Mouse (Mus musculus) heart, embryonic 11.5 days (tissue): ENCODE data around the gene Slc35b2. TPM values are rescaled to one million over a fixed set of nuclear protein-coding genes. Genes with fewer than 3 reads are reported as not detected.

Source experiments
- ATAC-seq: fragments of 200-750 bp; cut with Nextera tagmentation; replicated peaks from 2 replicates; pipeline ENCODE4 v1.8.0; 2017; ENCODE audit warnings: moderate library complexity; ENCODE audit not compliant: insufficient number of reproducible peaks, low FRiP score, low TSS enrichment
- H3K27ac ChIP-seq: fragments of 300-500 bp; sonication (generic); 2 replicates; pipeline ENCODE4 v1.5.1; 2014; ENCODE audit warnings: mild to moderate bottlenecking, low read depth, low read length
- H3K27me3 ChIP-seq: fragments of 300-500 bp; sonication (generic); 2 replicates; pipeline ENCODE4 v1.6.1; 2014; ENCODE audit warnings: mild to moderate bottlenecking, low read length, mixed read lengths; ENCODE audit not compliant: control insufficient read depth, insufficient read depth
- H3K36me3 ChIP-seq: fragments of 300-500 bp; sonication (generic); 2 replicates; pipeline ENCODE4 v1.6.1; 2014; ENCODE audit warnings: mild to moderate bottlenecking, low read length, moderate library complexity, mixed read lengths; ENCODE audit not compliant: control insufficient read depth, insufficient read depth
- H3K4me1 ChIP-seq: fragments of 300-500 bp; sonication (generic); 2 replicates; pipeline ENCODE4 v1.6.1; 2014; ENCODE audit warnings: low read length; ENCODE audit not compliant: control insufficient read depth, insufficient read depth
- H3K4me2 ChIP-seq: fragments of 300-500 bp; sonication (generic); 2 replicates; pipeline ENCODE4 v1.6.1; 2014; ENCODE audit warnings: mild to moderate bottlenecking, moderate library complexity
- H3K4me3 ChIP-seq: fragments of 300-500 bp; sonication (generic); 2 replicates; pipeline ENCODE4 v1.5.1; 2014; ENCODE audit warnings: low read depth, low read length
- H3K9ac ChIP-seq: fragments of 300-500 bp; sonication (generic); 2 replicates; pipeline ENCODE4 v1.6.1; 2014; ENCODE audit warnings: mild to moderate bottlenecking, low read depth, low read length, moderate library complexity
- H3K9me3 ChIP-seq: fragments of 300-500 bp; sonication (generic); replicated peaks from 2 replicates; pipeline ENCODE4 v1.6.1; 2016; ENCODE audit warnings: low read length; ENCODE audit not compliant: control insufficient read depth
- WGBS: fragments of 180-500 bp; shearing (Covaris S2); extraction: QIAGEN DNeasy Blood & Tissue Kit; methylation state at CpG from one replicate; pipeline ENCODE4 v1.1.7; 2014; ENCODE audit not compliant: insufficient replicate concordance; 5-methylcytosine and 5-hydroxymethylcytosine counted together
- polyA plus RNA-seq: library from polyadenylated mRNA; unstranded; fragments of >200 nt; fragmentation: Nextera tagmentation; extraction: Ambion mirVana; gene quantifications from 2 replicates; pipeline ENCODE4 v1.2.1, GENCODE M21; 2014

The Slc35b2 gene
- polyA plus RNA-seq, 1 experiment from 2014 or later, result 87.2 TPM

DNA sequence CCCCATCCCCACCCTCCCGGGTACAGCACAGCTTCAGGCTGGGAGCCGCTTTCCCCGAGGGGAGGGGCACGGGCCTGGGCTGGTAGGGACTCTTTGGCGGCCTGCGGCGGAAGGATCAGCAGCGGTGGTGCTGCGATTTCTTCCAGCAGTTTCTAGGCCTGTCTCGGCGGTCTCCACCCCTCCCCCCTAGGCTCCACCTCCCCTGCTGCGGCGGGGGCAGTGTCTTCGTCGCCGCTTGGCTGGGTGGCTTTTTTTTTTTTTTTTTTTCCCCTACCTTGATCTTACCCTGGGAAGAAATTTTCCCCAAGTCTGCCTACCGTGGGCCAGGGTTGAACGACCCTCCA lies 10.1 kb downstream of the Slc35b2 start:
- peaks cover 27% of the 10 kb centered on the region for H3K36me3 ChIP-seq
- H3K9ac ChIP-seq, result peak overlapping the region; percentile 100
- peak overlapping the region; percentile 95 for H3K4me2 ChIP-seq
- H3K27me3 ChIP-seq, result no peaks in the 10 kb centered on the region
- under 1% methylated on average over 18 of the region's 18 CpGs for WGBS
- peak overlapping the region; percentile 100 for H3K4me3 ChIP-seq
- peak; percentile 77 for ATAC-seq
- peaks cover 23% of the 10 kb centered on the region for H3K4me1 ChIP-seq
- peak overlapping the region; percentile 99 for H3K27ac ChIP-seq
- H3K9me3 ChIP-seq, result no peaks in the 10 kb centered on the region

DNA sequence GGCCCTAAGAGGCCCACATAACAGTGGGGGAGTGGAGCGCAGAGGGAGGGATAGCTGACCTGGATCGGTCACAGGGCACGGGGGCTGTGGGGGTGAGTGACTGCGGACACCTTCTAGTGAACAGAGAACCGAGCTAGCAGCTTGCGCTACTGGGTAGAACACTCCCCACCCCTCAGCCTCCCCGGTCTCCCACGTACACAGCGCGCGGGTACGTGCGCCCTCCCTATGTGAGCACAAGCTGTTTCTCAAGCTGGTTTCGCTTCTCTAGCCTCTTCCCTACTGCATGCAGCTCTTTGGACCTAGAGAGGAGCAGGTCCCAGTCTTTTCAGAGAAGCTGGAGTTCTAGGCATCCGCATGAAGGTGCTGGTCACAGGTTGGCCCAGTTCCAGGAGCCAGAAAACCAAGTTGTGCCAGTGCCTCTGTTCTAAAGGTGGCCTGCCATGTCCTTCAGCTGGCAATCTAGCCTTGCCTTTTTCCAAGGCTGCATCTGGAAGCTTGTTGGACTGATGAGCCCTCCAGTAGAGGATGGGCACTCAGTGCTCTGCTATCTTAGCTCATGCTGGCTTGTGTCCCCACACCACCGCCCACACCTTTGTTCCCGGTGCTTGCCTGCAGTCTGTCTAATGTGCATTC lies 10.6 kb downstream of the Slc35b2 start:
- Histone ChIP-seq H3K27ac (peak overlapping the region; percentile 99), H3K4me1 (peaks cover 23% of the 10 kb centered on the region), H3K9ac (peak overlapping the region; percentile 100), H3K36me3 (peaks cover 22% of the 10 kb centered on the region), H3K9me3 (no peaks in the 10 kb centered on the region), H3K4me3 (peak overlapping the region; percentile 100), H3K4me2 (peak overlapping the region; percentile 95), H3K27me3 (no peaks in the 10 kb centered on the region)
- ATAC-seq, result peak; percentile 2; the same call in 1 of the 2 replicates
- 2% methylated on average over 17 of the region's 17 CpGs for WGBS

DNA sequence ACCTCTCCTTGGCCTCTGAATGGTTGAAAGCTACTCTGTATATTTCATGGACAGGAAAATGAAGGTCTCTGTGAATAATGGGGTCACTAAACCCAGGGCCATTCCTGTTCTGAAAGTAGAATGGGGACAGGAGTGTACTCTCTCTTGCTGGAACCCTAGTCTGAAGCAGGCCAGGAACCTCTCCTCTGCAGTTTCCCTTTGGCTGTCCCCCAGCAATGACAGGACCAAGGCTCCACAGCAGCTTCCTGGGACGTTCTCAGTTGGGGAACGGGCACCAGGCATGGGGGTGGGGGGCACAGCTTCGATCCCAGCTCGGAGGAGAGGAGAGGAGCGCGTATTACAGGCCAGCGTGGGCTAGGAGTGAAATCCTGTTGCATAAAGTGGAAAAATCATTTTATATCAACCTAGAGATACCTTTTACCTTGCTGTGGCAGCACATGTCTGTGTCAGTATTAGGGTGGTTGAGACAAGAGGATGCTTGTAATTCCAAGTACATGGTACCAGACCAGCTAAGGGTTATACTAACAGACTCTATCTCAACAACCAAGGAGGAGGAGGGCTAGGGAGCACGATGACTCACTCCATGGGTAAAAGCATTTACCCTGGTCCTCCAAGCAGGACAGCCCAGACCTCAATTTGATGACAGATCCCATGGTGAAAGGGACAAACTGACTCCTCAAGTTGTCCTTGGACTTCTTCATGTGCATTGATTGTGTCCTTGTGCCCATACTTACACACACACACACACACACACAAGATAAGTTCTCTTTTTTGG lies 11.6 kb downstream of the Slc35b2 start:
- peak overlapping the region; percentile 100; the same call in 1 of the 2 replicates for H3K9ac ChIP-seq
- H3K36me3 ChIP-seq, result peaks cover 12% of the 10 kb centered on the region
- no peak overlapping the region for H3K27ac ChIP-seq
- H3K9me3 ChIP-seq, result no peaks in the 10 kb centered on the region
- no peaks in the 10 kb centered on the region for H3K27me3 ChIP-seq
- H3K4me3 ChIP-seq, result no peak overlapping the region
- peak overlapping the region; percentile 8; the same call in 1 of the 2 replicates for H3K4me2 ChIP-seq
- no peak for ATAC-seq
- H3K4me1 ChIP-seq, result peaks cover 23% of the 10 kb centered on the region
- WGBS, result 92% methylated on average over 8 of the region's 8 CpGs

DNA sequence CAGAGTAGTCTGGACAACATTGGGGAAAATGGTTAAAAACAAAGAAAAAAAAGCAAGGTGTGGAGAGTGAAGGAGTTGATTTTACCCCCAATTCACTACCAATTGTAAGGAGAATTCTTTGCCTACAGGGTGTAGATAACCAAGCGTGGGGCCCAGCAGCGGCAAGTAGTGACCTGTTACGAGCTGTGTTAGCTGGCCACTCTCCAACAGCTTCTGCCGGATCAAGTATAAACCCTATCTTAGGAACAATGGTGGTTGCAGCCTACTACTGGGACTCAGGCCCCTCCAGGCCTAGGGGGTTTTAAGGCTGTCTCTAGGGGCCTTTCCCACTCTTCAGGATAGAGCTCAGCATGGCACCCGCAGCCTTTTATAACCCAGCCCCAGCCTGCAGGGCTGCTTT lies 14.6 kb downstream of the Slc35b2 start:
- Histone ChIP-seq H3K36me3 (no peaks in the 10 kb centered on the region), H3K4me3 (no peak overlapping the region), H3K27me3 (no peaks in the 10 kb centered on the region), H3K9me3 (no peaks in the 10 kb centered on the region), H3K4me1 (peaks cover 22% of the 10 kb centered on the region), H3K27ac (peak overlapping the region; percentile 12; the same call in 1 of the 2 replicates), H3K4me2 (no peak overlapping the region), H3K9ac (no peak overlapping the region)
- no peak for ATAC-seq
- WGBS, result 29% methylated on average over 5 of the region's 5 CpGs

DNA sequence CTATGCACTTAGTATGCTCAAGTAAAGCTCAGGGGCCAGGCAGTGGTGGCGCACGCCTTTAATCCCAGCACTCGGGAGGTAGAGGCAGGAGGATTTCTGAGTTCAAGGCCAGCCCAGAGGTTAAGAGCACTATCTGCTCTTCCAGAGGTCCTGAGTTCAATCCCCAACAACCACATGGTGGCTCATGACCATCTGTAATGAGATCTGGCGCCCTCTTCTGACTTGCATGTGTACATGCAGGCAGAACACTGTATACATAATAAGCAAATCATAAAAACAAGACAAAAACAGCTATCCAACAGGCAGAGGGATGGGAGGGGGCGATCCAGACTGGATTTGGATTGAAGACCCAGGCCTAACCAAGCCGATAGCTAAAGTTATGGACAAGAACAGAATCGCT lies 15.2 kb downstream of the Slc35b2 start:
- Histone ChIP-seq H3K9me3 (no peaks in the 10 kb centered on the region), H3K9ac (no peak overlapping the region), H3K36me3 (no peaks in the 10 kb centered on the region), H3K4me1 (peaks cover 27% of the 10 kb centered on the region), H3K27ac (no peak overlapping the region), H3K4me2 (no peak overlapping the region), H3K27me3 (no peaks in the 10 kb centered on the region), H3K4me3 (no peak overlapping the region)
- WGBS, result 74% methylated on average over 7 of the region's 7 CpGs
- ATAC-seq, result no peak

DNA sequence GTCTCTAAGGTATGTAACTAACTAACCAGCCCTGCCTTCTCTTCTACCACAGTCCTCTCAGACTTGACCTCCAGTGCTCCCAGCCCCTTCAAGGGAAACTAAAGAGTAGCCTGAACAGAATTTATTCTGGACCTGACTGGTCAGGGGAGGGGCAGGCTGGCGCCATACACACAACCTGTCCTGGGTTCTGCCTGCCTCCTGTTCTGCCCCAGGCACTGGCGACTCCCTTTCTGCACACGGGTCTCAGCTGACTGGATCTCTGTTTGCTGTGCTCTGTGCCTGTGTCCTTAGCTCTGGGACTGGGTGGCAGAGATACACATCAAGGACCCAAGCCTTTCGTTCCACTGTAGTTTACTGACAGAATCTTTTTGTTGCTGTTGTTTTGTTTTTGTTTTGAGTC lies 15.9 kb downstream of the Slc35b2 start:
- 87% methylated on average over 4 of the region's 4 CpGs for WGBS
- no peak overlapping the region for H3K9ac ChIP-seq
- no peak overlapping the region for H3K27ac ChIP-seq
- no peak overlapping the region for H3K4me3 ChIP-seq
- no peaks in the 10 kb centered on the region for H3K36me3 ChIP-seq
- no peak overlapping the region for H3K4me2 ChIP-seq
- H3K27me3 ChIP-seq, result no peaks in the 10 kb centered on the region
- peaks cover 29% of the 10 kb centered on the region for H3K4me1 ChIP-seq
- ATAC-seq, result no peak
- H3K9me3 ChIP-seq, result no peaks in the 10 kb centered on the region

DNA sequence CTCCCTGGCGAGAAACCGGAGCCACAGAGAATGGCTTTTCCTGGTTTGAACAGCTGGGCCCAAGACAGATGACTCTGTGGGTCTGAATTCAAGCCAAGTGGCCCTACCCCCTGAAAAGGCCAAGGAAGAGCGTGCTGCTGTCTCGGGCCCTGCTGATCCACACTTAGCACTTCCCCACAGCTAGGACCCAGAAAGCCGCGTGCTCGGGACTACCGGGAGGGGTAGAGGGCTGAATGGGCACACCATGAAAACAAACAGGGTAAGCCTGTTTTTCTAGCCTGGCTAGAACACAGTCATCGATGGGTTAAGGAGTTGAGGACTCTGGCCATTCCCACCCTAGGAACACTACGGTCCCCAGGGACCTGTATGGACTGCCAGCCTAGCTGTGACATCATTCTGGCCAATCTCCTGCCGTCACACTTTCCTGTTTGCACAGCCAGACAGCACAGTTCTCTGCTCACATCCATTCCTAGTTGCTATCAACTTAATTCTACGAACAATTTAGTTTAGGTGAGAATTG lies 17.3 kb downstream of the Slc35b2 start:
- peak overlapping the region; percentile 17; the same call in 1 of the 2 replicates for H3K27ac ChIP-seq
- H3K36me3 ChIP-seq, result no peaks in the 10 kb centered on the region
- H3K9ac ChIP-seq, result peak overlapping the region; percentile 34
- H3K4me2 ChIP-seq, result no peak overlapping the region
- no peak for ATAC-seq
- H3K9me3 ChIP-seq, result no peaks in the 10 kb centered on the region
- H3K4me3 ChIP-seq, result no peak overlapping the region
- H3K4me1 ChIP-seq, result peaks cover 39% of the 10 kb centered on the region
- 41% methylated on average over 12 of the region's 12 CpGs for WGBS
- H3K27me3 ChIP-seq, result no peaks in the 10 kb centered on the region

DNA sequence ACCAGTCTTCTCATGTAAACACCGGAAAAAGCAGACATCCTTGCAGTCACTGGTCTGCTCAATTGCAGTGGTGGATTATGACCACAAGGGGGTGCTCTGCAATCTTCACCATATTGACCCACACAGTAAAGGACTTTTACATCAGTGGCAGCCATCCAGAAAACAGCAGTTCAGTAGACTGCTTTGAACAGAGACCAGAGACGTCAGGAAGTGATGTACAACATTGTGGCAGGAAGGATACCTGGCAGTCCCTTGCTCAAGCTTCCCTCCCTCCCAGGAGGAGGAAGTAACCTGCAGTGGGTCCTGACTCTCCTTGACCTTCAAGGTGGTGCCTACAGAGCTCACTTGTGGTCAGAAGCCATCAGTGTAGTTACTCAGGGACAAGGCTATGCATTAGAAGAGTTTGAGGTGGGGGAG lies 17.9 kb downstream of the Slc35b2 start:
- Histone ChIP-seq H3K27ac (no peak overlapping the region), H3K27me3 (no peaks in the 10 kb centered on the region), H3K4me3 (no peak overlapping the region), H3K9me3 (no peaks in the 10 kb centered on the region), H3K4me1 (peaks cover 42% of the 10 kb centered on the region), H3K4me2 (no peak overlapping the region), H3K9ac (no peak overlapping the region), H3K36me3 (no peaks in the 10 kb centered on the region)
- 18% methylated on average over 2 of the region's 2 CpGs for WGBS
- ATAC-seq, result no peak
